Mouse (Mus musculus) embryo, embryonic 10 days (tissue): ENCODE measurements around the gene Pdp2.
"Not testable (repeated sequence)": the region's sequence is repeated elsewhere in the genome, so short reads cannot be mapped to it uniquely, and the experiment has no call there.

Source experiments
- DNase-seq: peaks from one replicate; pipeline ENCODE4 v3.0.0-alpha.2; 2015; ENCODE audit warnings: low spot score

The Pdp2 gene

GRCm38 (mm10) chr8:104591133-104591834 is at the start of gene Pdp2:
Gene Pdp2 (plus strand): TSS chr8:104591451.
- peak; percentile 90 for DNase-seq

- DNase-seq = no peak
Observed at GRCm38 (mm10) chr8:104541515-104541880, 49.8 kb upstream of the Pdp2 start.

DNA sequence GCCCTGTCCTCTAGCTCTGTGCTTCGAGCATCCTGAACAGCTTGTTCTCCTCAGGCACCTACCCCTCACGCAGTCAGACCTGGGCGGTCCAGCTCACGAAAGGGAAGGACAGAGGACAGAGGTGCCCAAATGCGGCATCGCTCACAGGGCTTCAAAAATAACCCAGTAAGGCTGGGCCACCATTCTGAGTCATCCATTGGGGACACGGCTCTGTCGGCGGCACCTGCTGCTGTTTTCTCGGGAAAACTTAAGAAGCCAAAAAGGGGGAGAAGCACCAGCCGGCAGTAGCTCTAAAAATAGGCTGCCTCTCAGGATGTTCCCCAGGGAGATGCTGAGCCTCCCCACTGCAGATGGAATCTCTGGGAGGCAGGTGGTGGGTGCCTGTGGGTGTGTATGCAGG is 49.1 kb upstream of the Pdp2 start:
- peak; percentile 4 for DNase-seq

DNA sequence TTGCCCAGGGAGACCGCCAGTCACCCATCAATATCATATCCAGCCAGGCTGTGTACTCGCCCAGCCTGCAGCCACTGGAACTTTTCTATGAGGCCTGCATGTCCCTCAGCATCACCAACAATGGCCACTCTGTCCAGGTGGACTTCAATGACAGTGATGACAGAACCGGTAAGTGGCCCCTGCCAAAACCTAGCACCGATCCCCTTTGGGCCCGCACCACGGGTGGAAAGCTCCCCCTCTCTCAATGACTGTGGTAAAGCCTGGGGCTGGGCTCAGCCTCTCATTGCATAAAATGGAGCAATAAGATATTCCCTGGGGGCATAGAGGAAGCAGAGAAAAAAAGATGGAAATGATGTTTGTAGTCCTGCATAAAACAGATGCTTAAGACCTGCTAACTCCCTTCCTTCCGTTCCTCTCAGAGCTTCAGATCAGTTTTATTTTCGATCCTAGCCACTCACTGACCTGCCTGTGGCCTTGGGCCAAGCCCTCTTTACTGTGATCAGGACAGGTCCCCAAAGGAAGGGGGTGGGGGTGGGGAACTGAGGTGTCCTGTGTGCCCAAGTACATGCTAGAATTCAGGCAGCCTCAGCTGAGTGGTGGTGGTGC is 47.7 kb upstream of the Pdp2 start:
- no peak for DNase-seq

- DNase-seq = no peak
Observed at GRCm38 (mm10) chr8:104555191-104555590, 36.1 kb upstream of the Pdp2 start.

- peak; percentile 13 for DNase-seq
Observed at GRCm38 (mm10) chr8:104557226-104557625, 34.0 kb upstream of the Pdp2 start.

- no peak for DNase-seq
Observed at GRCm38 (mm10) chr8:104560731-104561130, 30.5 kb upstream of the Pdp2 start.

GRCm38 (mm10) chr8:104564633-104565456 is 26.4 kb upstream of the Pdp2 start:
- DNase-seq = peak; percentile 90

DNA sequence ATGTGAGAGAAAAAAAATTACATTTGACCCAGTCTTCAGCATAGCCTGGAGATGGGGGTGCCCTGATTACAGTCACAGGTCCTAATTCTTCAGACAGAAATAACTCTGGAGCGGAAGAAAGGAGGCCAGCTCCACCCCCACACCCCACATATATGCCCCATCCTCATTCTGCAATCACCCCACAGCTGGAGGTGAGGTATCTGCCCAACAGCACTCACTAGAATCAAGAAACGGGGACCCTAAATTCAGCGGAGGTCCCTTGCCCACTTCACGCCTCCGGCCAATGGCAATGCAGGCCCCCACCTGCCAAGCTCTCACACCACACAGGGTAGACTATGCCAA is 25.8 kb upstream of the Pdp2 start:
- DNase-seq = no peak

- peak; percentile 38 for DNase-seq
Observed at GRCm38 (mm10) chr8:104569559-104569958, 21.7 kb upstream of the Pdp2 start.

- DNase-seq = peak; percentile 89
Observed at GRCm38 (mm10) chr8:104570436-104571343, 20.6 kb upstream of the Pdp2 start.

GRCm38 (mm10) chr8:104576820-104577219 is 14.4 kb upstream of the Pdp2 start:
- no peak for DNase-seq

DNA sequence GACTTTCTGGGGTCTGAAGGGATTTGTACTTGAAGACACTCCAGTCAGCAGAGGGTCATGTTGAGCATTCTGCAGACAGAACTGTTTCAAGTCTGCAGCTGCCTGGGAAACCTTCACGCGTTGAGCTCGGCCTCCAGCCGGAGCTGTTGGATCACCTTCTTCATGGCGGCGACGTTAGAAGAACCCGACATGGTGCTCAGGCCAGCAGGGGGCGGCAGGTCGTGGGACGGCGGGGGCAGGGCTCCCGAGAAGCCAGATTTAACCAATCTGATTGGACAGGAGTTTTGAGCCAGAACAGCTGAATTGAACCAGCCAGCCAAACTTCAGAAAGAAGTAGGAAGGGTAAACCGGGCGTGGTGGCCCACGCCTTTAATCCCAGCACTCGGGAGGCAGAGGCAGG is 13.6 kb upstream of the Pdp2 start:
- DNase-seq = not testable (repeated sequence)

DNA sequence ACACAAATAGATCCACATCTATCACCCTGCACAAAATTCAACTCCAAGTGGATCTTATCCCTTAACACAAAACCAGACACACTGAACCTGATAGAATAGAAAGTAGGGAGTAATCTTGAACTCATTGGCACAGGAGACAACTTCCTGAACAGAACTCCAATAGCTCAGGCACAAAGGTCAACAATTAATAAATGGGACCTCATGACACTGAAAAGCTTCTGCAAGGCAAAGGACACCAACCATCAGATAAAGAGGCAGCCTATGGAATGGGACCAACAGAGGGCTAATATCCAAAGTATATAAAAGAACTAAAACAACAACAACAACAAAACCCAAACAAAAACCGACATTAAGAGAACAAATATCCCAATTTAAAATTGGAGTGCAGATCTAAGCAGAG is 6.7 kb upstream of the Pdp2 start:
- DNase-seq = no peak

GRCm38 (mm10) chr8:104590284-104590683 is 967 bp upstream of the Pdp2 start:
- no peak for DNase-seq

DNA sequence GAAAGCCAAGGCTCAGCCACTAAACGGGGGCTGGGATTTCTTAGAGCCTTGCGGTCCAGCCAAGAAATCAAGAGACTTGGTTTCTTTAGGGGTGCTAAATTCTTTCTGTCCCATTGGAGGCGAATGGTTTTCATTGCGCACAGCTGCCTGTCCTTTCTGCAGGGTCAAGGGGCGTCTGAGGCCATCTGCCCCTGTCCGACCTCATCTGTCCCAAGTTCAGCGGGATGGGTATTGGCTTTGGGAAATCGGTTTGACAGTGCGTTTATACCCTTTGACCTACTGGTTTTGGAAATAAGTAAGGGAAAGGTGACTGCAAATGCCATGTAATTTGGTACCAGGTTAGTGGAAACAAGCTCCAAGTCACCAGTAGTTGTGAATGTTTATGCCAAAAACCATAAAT is 605 bp downstream of the Pdp2 start:
- DNase-seq = peak; percentile 56

- DNase-seq = no peak
Observed at GRCm38 (mm10) chr8:104592566-104592965, 1.3 kb downstream of the Pdp2 start.

DNA sequence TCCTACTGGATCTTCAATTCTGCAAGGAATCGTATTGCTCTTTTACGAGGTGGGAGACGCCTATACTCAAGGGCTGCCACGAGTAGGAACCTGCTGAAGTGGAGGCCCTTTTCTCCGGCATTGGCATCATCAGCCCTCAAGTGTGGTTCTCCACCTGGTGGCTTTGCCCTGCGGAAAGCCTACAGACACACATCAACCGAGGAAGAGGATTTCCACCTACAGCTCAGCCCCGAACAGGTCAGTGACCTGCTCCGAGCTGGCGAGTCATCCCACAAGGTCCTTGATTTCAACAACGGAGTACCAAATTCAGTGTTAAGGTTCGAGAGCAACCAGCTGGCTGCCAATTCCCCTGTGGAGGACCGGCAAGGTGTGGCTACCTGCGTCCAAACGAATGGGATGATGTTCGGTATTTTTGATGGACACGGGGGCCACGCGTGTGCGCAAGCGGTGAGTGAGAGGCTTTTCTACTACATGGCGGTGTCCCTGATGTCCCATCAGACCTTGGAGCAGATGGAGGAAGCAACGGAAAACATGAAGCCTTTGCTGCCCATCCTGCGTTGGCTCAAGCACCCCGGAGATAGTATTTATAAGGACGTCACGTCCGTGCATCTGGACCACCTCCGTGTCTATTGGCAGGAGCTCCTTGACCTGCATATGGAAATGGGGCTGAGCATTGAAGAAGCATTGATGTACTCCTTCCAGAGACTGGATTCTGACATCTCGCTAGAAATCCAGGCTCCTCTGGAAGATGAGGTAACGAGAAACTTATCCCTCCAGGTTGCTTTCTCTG is 2.5 kb downstream of the Pdp2 start:
- no peak for DNase-seq

- no peak for DNase-seq
Observed at GRCm38 (mm10) chr8:104594611-104595362, 3.5 kb downstream of the Pdp2 start.

DNA sequence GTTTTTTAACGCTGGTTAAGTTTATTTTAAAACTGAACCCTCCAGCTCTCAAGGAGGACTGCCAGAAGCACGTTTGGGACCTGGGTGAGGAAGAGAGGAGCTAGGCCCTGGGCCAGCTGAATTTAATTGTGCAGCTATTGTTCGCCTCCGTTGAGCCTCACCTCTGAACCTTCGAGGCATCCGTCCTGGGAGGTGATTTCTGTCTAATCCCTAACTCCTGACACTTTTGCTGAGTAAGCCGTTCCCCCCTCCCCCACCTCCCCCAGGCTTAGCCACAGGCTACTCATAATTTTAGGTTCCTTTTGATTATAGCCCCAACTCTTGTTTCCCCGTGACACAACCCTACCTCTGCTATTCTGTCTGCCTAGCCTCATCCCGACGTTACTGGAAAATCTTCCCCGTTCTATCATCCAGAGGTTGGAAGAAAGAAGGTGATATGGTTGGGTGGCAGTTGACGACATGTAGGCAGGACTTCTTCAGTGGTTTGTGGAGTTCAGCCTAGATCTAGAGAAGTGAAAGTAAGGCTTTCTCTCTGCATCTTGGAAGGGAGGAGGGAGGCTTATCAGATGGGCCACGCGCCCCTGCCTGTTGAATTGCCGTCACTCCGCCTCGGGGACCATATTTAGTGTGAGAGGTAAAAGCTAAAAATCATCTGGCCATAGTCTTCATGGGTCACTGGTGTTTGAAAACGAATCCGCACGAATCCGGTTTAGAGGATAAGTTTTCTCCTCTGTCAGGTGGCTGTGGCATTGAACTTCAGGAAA is 4.7 kb downstream of the Pdp2 start:
- no peak for DNase-seq
